Mouse (Mus musculus) right cerebral cortex, postnatal 14 days (tissue): ENCODE measurements at regions not wholly inside any gene's neighbourhood (a gene's known extent, or its start where the extent isn't known, plus 50 kb on each side); places are given as distances from the start of the nearest gene placed in this dataset.
"Not testable (repeated sequence)": the region's sequence is repeated elsewhere in the genome, so short reads cannot be mapped to it uniquely, and the experiment has no call there.

ENCODE experiments used
- DNase-seq: peaks from one replicate; pipeline ENCODE4 v3.0.0; 2022

DNA sequence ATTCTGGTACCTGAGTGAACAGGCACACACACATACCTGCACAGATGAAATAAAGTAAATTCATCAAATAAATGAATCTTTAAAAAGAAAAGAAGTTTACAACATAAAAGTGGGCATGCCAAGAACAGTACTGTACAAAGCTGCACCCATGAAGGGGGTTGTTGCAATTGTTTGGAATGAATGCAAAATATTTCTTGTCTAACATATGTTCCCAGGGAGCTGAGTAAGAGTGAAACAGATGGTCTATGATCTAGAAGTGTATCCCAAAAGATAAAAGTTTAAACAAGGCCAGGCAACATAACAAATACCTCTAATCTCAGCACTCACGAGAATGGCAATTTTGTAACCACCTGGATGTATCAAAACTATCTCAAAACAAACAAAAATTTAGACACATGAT is 1685.5 kb upstream of the Dsel start:
- no peak for DNase-seq

DNA sequence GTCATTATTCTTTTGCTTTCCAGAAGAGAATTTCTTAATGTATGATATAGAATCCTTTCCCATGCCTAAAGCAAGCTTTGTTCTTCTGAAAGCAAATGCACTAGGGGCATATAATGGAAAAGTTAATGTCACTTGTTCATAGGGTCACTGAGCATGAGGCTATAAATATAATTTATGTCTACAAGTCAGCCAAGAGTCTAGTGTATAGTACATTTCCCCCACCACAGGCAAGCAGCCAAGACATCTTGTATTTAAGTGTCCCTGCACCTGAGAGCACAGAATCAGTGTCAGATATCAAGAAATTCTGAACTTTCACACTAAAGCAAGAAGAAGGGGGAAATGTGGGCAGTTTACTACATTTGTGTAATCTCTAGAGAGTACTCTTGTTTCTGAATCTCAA is 1675.3 kb upstream of the Dsel start:
- DNase-seq, result no peak

DNA sequence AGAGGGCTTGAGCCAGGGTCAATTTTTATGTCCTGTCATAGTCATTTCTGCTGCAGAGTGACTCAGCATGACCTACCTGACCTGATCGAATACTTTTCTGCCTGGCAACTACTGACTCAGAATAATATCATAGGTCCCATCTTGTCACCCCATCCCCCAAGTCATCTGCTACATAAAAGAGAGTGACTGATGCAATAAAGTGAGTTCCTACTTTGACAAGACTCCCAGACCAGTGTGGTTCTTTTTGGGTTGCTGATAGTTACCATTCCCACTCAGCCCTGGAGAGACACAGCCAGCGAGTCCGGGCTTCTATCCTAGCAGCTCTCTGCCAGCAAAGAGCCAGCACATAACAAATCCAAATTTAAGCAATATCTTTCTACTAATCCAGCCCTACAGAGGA is 1665.8 kb upstream of the Dsel start:
- DNase-seq, result no peak

DNA sequence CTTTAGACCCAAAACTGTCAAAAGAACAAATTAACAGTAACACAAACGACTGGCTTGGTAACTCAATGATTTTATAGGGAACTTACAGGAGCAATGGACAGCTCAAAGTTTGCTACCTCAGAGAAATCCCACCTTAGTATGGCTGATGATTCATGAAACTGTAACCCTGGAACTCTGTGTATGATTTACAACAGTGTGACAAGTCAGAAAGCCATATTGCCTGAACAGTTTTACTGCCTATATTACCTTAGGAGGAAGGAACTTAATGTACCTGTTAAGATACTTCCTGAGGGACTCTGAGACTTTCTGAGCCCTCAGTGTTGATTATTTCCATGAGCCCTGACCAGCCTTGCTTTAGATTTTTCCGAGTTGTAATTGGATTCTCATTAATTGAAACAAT is 1631.3 kb upstream of the Dsel start:
- no peak for DNase-seq

DNA sequence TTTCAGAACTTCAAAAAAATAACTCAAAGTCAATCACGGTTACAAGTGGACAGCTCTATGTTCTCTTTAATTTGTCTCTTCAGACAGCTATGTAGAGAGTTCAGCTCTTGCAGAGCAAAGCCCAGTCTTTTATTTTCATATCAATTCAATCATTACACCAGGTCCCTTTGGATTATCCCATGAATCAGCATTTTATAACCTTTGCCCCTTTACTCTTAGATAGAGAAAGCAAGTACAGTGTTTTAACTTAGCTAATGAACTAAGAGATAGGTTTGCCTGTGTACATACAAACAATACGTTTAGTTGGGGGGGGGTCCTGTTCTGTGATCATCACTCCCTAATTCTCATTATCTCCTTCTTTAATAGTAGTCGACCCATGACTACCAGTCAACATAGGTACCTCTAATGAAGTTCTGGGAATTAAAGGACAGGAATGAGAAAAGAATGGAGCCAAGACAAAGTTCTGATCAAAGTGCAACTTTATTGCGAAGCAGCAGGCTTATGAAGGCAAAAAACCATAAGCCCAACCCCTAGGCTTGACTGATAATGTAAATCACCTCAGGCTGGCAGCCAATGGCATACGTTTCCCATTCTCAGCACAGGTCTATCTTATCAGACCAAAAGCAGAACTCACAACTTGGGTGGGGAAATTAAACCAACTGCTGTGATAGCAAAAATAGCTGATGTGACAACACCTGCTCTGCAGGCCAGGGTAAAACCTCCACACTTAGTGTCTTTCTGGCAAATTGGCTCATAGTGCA is 1625.7 kb upstream of the Dsel start:
- no peak for DNase-seq

DNA sequence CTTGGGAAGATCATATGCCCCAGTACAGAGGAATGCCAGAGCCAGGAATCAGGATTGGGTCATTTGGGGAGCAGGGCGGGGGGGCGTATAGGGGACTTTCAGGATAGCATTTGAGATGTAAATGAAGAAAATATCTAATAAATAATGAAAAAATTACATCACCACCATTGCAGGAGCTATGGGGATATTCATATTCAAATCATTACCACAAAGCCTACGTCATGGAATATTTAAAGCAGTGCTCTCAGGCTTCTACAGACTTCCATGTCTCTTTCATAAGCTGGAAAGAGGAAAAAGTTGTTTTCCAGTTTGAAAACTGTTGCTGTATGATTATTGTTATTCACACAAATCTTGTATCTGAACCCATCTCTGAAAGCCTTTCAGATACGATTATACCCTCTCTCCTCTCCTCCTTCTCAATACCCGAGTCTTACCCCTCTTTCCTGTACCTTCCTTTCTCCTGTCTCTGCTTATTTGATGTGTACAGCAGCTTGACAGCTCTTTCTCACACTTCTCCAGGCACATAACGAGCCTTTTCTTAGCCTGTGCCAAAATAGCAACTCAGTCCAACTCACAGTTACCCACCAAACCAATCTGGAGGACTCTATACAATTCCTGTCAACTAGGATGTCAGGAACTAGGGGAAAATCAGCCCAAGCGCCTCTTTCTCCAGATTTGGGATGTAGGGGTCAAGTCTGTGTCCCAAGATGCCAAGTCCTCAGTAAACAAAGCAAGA is 1592.0 kb upstream of the Dsel start:
- no peak for DNase-seq

DNA sequence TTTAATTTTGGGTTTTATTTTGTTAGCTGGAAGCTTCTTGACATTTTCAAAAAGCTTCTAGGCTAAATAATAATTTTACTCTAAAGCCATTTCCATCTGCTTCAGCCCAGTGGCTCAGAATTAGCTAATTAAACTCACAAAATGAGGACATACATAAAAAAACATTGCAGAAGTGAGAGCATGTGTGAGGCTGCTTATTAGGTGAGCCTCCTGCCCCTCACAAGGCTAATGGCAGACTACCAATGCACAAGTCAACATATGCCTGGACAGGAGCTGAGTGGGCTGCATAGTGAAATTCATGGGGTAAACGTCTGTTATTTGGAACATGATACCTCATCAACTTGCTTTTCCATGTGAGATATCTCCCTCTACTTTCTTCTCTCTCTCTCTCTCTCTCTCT is 1569.0 kb upstream of the Dsel start:
- no peak for DNase-seq

DNA sequence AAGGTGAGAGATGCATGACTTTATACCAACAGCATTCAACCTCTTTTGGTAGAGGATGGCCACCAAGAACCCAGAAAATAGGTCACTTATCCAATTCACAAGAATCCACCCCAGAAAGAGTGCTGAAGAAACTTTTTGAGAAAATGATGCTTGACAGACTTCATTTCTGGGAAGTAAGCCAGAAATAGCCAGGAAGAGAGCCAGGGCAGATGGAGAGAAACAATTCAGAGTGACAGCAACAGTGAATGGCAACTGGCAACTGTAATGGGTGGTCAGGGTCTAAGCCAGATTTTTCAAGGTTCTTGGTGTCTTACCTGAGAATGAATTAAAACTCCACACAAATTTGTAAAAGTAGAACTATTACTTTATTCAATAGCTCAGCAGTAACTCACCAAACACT is 1566.5 kb upstream of the Dsel start:
- no peak for DNase-seq

DNA sequence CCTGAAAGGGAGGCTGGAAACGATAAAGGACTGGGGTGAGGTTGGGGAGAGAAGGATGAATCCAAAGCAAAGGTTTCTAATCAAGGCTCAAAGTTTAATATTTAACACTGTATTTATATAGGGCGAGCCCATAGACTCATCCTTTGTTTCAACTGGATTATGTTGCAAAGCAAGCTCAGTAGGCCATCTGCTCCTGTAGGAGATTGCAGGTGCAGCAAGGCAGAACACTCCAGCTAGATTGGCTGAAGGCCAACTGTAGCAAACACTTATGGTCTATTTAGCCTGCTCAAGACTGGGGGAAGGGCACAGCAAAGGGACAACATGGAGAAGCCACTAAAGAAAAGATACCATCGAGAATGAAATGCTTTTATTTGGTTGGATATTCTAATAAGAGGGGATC is 1548.1 kb upstream of the Dsel start:
- DNase-seq, result peak; percentile 5

DNA sequence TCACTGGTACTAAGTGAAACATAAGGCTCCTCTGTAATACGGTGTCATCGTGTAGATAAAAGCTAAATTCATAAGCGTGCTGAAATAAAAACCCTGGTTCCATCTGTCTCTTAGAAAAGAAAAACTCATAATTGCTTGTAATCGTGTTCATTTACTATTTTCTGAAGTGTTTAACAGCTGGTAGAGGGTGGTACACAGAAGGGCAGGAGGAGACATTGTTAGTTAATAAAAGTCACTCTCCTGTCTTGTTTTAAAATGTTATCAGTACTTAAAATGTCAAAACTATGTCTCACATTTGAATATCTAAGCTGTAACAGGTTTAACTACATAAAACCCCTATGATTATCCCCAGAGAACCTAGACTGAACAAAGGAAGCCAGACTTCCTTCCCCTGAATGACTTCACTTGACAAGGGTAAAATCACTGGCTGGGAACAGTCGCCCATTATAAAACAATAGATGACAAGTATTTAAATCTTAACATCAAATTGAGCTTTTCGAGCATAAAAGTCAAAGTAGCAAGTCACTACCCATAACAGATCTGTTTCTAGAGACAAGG is 1530.6 kb upstream of the Dsel start:
- no peak for DNase-seq

DNA sequence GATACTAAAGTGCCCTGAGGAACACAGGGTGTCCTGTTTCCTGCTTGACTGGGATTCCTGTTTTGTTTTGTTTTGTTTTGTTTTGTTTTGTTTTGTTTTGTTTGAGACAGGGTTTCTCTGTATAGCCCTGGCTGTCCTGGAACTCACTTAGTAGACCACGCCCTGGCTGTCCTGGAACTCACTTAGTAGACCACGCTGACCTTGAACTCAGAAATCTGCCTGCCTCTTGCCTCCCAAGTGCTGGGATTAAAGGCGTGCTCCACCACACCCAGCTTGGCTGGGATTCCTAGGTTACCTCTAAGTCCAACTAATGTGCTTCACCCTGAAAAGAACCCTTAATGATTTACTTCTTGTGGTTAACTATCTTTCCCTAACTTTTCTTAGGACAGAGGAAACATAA is 1529.6 kb upstream of the Dsel start:
- DNase-seq, result not testable (repeated sequence)

DNA sequence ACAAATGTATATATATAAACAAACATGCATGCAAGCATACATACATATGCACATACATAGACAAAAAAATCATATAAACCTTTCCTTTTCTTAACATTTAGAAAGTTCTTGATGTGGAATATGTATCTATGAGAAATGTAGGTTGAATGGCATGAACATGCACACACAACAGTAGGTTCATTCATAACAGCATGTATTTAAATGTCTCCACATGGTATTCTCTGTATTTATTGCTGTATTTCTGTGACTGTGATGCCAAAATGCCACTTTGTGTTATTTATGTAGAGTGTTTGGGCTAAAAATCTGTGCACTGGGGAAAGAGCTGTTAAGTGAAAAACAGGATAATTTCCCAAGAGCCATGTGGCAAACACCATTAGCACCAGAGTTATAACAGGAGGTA is 1528.2 kb upstream of the Dsel start:
- no peak for DNase-seq

DNA sequence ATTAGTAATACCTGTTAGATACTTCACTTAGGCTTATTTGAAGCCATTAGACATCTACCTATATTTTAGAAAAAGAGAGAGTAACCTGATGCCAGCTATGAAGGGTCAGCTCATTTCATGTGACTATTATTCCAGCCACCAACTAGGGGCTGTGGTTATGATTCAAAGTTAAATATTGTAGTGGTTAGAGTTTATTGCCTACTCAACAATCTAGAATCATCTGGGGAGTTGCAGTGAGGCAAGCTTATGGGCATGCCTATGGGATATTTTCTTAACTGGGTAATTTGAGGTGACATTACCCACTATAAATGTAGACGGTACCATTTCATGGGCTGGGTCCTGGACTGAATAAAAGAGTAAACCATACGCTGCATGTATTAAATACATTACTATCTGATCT is 1525.2 kb upstream of the Dsel start:
- no peak for DNase-seq

DNA sequence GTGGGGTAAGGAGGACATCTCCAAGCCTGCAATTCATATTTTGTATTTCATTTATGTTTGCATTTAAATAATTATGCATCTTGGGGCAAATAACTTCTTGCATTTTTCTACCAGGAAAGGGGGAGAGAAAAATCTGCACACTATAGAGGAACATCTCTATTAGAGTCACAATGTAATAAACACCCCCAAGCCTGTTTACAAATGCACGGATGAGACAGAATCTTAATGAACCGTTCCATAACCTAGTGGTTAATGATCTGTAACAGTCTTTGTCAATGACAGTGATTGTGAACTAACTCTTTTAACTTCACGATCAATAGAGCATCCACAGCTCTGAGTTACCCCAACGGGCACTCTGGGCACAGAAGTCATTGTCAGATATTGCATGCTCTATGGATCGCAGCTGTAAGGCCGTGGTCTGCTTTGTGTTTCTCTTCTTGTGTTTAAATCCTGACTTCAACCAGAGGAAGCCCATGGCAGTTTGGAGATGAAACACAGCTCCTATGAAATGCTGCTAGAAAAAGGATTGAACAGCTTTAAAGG is 1520.2 kb upstream of the Dsel start:
- no peak for DNase-seq

DNA sequence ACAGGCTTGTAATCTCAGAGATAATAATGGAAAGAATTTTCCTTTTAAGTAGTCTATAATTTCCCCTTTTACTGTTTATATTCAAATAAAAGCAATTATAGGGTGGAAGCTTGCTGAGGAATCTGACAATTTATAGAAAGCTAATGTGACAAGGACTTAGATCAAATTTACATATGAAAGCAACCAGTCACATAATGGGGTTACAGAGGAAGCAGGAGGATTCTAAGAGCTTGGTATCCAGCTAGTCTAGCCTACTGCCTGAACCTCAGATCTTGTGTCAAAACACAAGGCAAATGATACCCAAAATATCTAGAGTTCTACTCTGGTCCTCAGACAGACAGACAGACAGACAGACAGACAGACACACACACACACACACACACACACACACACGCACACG is 1519.0 kb upstream of the Dsel start:
- no peak for DNase-seq

DNA sequence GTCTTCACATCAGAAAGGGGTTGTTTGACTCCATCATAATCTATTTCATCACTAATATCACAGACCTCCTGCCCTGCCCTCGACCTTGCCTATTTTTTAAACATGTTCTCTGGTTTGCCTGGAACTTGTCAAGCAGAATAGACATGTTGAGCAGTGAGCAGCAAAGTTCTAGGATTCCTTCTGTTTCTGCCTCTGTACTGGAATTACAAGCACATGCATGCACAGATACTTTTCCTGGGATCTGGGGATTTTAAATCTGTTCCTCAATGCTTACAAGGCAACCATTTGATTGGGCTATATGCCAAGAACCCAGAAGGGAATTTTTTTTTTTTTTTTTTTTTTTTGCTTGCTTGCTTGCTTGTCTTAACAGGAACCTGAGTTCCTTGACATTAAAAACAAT is 1508.0 kb upstream of the Dsel start:
- no peak for DNase-seq

DNA sequence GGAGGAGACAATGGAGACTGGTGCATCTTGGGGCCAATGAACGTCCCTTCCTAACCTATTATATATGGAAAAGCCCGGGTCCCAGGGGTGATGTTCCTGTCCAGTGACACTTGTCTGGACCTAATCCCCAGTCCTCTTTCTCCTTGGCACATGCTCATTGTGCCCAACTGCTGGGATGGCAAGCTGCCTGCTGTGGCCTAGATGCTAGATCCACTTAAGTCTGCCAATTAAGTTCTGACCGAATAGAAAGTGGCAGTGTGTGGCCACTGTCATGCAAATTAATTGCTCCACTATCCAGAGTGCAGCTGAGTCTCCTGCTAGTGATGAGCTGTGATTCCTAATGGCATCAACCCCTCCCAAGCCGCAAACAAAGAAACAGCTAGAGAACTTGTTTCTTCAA is 1493.5 kb upstream of the Dsel start:
- DNase-seq, result no peak

DNA sequence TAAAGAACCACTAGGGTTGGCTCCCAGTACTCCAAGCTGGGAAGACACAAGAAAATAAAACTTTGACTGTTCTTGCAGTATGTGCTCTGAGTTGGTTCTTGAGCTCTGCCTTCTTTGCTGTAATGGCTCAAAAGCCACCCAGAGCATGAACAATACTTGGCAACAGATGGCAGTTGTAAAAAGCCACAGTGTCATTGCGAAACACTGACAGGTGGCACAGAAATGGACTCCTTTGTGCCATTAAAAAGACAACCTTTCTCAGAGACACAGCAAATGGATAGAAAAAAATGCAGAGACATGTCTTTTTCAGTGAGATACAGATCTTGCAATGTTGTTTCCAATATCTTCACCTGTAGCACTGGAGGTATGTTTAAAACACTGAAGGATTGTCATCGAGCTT is 1443.3 kb upstream of the Dsel start:
- DNase-seq, result no peak

DNA sequence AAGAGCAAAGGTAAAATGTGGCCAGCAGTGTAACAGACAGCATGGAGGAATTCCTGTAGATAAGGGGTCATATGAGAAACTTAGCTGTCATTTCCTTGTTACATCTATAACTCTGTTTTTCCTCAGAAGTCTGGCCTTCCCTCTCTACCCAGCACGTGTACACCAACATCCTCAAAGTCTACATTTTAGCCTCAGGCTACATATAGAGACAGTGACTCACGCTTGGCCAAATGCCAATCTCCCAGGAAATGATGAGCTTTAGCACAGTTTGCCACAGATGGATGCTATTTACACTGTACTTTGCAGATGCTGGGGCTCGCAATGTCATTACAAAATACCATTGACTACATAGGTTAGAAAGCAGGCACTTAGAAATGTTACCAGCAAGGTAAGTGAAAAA is 1433.1 kb upstream of the Dsel start:
- peak; percentile 63 for DNase-seq

DNA sequence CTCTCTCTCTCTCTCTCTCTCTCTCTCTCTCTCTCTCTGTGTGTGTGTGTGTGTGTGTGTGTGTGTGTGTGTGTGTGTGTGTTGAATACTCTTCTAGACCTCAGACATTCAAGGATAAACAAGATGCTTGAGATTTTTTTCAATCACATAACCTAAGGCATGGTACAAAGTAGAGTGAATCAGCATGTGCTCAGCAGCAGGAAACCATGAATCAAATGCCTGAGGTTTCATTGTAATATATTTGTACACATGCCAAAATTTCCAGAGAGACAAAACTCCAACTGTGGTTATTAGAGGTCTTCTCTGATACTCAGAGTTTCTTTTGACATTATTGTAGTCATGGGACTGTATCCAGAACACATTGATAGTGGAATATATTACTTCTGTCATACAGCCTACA is 1423.5 kb upstream of the Dsel start:
- no peak for DNase-seq

DNA sequence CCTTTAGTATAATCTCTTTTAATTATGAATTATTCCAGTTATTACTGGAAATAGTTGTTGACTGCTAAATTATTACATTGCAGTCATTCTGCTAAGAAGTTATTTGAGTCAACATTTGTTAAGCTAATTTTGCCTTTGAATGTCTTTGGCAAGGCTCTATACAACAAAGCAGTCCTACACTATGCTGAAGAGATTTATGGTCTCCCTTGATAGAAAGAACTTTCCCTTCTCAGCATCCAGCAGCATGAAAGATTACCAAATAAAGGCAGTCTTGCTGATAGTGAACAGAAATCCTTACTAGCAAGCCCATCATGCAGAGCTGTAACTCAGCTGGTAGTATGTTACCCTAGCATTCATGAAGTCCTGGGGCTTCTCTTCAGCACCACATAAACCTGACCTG is 1419.4 kb upstream of the Dsel start:
- no peak for DNase-seq

DNA sequence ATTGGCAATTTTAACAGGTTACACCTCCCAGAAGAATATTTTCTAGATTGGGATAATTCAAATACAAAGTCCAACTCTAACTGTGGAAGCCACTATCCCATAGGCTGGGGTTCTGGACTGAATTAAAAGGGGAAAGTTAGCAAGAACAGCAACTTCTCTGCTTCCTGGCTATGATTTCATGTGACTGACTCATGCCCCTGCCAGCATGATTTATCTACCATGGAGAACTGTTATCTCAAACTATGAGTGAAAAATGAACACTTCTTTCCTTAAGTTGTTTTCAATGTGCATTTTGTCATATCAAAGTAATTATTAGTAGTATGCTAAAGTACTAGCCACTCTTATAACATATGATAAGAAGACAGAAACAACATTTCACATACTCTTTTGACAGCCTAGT is 1394.7 kb upstream of the Dsel start:
- DNase-seq, result no peak

DNA sequence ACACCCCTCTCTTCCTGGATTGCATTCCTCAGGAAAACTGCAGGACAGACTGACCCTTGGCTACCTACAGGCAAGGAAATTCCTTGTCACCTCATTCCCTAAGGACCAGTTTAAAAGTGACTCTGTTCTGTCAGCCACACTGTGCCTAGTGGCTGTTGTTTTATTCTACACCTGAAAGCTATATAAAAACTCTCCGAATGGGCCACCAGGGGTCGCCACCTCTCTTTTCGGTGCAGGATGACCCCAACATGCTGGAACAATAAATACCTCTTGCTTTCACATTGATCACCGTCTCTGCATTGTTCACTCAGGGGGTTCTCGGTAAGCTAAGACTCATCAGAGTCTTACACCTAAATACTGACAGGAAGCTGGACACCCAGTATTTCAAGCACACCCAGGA is 1382.6 kb upstream of the Dsel start:
- DNase-seq, result peak; percentile 3

DNA sequence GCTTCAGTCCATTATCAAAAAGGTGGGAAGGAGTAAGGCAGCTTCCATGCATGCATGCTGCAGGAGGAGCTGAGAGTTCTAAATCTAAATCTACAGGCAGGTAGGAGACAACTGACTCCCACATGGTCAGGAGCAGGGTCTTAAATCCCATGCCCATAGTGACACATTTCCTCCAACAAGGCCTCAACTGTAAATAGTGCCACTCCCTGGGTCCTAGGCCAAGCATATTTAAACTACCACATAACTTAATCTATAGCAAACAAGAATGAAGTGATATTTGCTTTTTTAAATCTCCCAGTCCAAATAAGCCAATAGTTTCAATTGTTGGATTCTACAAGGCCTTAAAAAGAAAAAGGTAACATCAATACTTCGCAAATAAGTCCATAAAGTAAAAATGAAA is 1345.4 kb upstream of the Dsel start:
- DNase-seq, result no peak
